Mouse (Mus musculus) erythroblast, embryonic 14.5 days (primary cell): Measurements from ENCODE around the gene Dst. TPM values are rescaled to one million over a fixed set of nuclear protein-coding genes. Genes with fewer than 3 reads are reported as not detected.
"Not testable (repeated sequence)": the region's sequence is repeated elsewhere in the genome, so short reads cannot be mapped to it uniquely, and the experiment has no call there.

Experiments
- H3K27me3 ChIP-seq: 2 replicates; pipeline ENCODE4 v1.6.1; 2012; ENCODE audit warnings: inconsistent platforms; ENCODE audit not compliant: control insufficient read depth
- H3K36me3 ChIP-seq: 2 replicates; pipeline ENCODE4 v1.6.1; 2012; ENCODE audit warnings: mild to moderate bottlenecking, inconsistent platforms; ENCODE audit not compliant: control insufficient read depth
- H3K4me1 ChIP-seq: 2 replicates; pipeline ENCODE4 v1.6.1; 2012; ENCODE audit warnings: inconsistent platforms; ENCODE audit not compliant: control insufficient read depth
- H3K4me3 ChIP-seq: replicated peaks from 2 replicates; pipeline ENCODE3; 2012; ENCODE audit warnings: moderate library complexity, mild to moderate bottlenecking, inconsistent platforms
- H3K9me3 ChIP-seq: 2 replicates; pipeline ENCODE4 v1.6.1; 2012; ENCODE audit warnings: low read length, inconsistent platforms, mixed read lengths; ENCODE audit not compliant: control insufficient read depth
- GATA1 ChIP-seq: IDR thresholded peaks from 2 replicates; pipeline ENCODE4 v1.6.1; 2012; ENCODE audit warnings: low read length, inconsistent platforms, mixed read lengths
- TAL1 ChIP-seq: IDR thresholded peaks from 3 replicates; pipeline ENCODE4 v1.6.1; 2012; ENCODE audit warnings: low read length, inconsistent platforms, mixed read lengths
- polyA plus RNA-seq: library from polyadenylated mRNA; stranded (reverse); fragments of >175 nt; gene quantifications from 2 replicates; pipeline ENCODE4 v1.2.3, GENCODE M21; 2012

Gene Dst
- polyA plus RNA-seq, 1 experiment: 1.5 TPM

GRCm38 (mm10) chr1:34054970-34055369 is 146.9 kb downstream of the Dst start:
- TF ChIP-seq TAL1: no peak
- no peak for TF ChIP-seq GATA1
- Histone ChIP-seq H3K27me3 (no peaks in the 10 kb centered on the region), H3K9me3 (no peaks in the 10 kb centered on the region), H3K36me3 (no peaks in the 10 kb centered on the region), H3K4me3 (no peak overlapping the region), H3K4me1 (no peaks in the 10 kb centered on the region)

- no peaks in the 10 kb centered on the region for H3K27me3 ChIP-seq
- TF ChIP-seq TAL1: no peak
- TF ChIP-seq GATA1: no peak
These were observed 148.6 kb downstream of the Dst start for GRCm38 (mm10) chr1:34056658-34057057.

GRCm38 (mm10) chr1:34059231-34059630 is 151.2 kb downstream of the Dst start:
- Histone ChIP-seq H3K4me1 (no peaks in the 10 kb centered on the region), H3K27me3 (no peaks in the 10 kb centered on the region), H3K36me3 (no peaks in the 10 kb centered on the region), H3K4me3 (no peak overlapping the region), H3K9me3 (no peaks in the 10 kb centered on the region)
- TF ChIP-seq TAL1: no peak

More at GRCm38 (mm10) chr1:34056658-34057057, 148.6 kb downstream of the Dst start:
- no peak overlapping the region for H3K4me3 ChIP-seq
- no peaks in the 10 kb centered on the region for H3K9me3 ChIP-seq
- H3K4me1 ChIP-seq: no peaks in the 10 kb centered on the region
- no peaks in the 10 kb centered on the region for H3K36me3 ChIP-seq

- TF ChIP-seq TAL1 (no peak), GATA1 (no peak)
- Histone ChIP-seq H3K4me1 (no peaks in the 10 kb centered on the region), H3K9me3 (no peaks in the 10 kb centered on the region), H3K4me3 (no peak overlapping the region), H3K27me3 (no peaks in the 10 kb centered on the region), H3K36me3 (no peaks in the 10 kb centered on the region)
These were observed 152.4 kb downstream of the Dst start for GRCm38 (mm10) chr1:34060446-34060845.

- Histone ChIP-seq H3K36me3 (no peaks in the 10 kb centered on the region), H3K9me3 (no peaks in the 10 kb centered on the region), H3K27me3 (no peaks in the 10 kb centered on the region), H3K4me3 (peak overlapping the region; percentile 19), H3K4me1 (no peaks in the 10 kb centered on the region)
- no peak for TF ChIP-seq GATA1
These were observed 153.1 kb downstream of the Dst start for GRCm38 (mm10) chr1:34061078-34061477.

- TF ChIP-seq TAL1 (no peak), GATA1 (no peak)
- no peaks in the 10 kb centered on the region for H3K36me3 ChIP-seq
- no peak overlapping the region for H3K4me3 ChIP-seq
- H3K27me3 ChIP-seq: no peaks in the 10 kb centered on the region
- H3K4me1 ChIP-seq: no peaks in the 10 kb centered on the region
- no peaks in the 10 kb centered on the region for H3K9me3 ChIP-seq
These were observed 153.8 kb downstream of the Dst start for GRCm38 (mm10) chr1:34061860-34062259.

- TF ChIP-seq GATA1 (no peak), TAL1 (no peak)
- no peaks in the 10 kb centered on the region for H3K36me3 ChIP-seq
- no peaks in the 10 kb centered on the region for H3K9me3 ChIP-seq
- no peak overlapping the region for H3K4me3 ChIP-seq
- H3K27me3 ChIP-seq: no peaks in the 10 kb centered on the region
- H3K4me1 ChIP-seq: no peaks in the 10 kb centered on the region
These were observed 155.9 kb downstream of the Dst start for GRCm38 (mm10) chr1:34063943-34064342.

- no peaks in the 10 kb centered on the region for H3K36me3 ChIP-seq
- no peaks in the 10 kb centered on the region for H3K4me1 ChIP-seq
- no peaks in the 10 kb centered on the region for H3K27me3 ChIP-seq
- no peak; the same call in 2 of the 3 replicates for TF ChIP-seq TAL1
- no peak for TF ChIP-seq GATA1
- no peak overlapping the region for H3K4me3 ChIP-seq
- no peaks in the 10 kb centered on the region for H3K9me3 ChIP-seq
These were observed 157.6 kb downstream of the Dst start for GRCm38 (mm10) chr1:34065551-34066048.

GRCm38 (mm10) chr1:34066401-34066800 is 158.4 kb downstream of the Dst start:
- not testable (repeated sequence) for H3K4me1 ChIP-seq, H3K27me3 ChIP-seq, H3K4me3 ChIP-seq, H3K9me3 ChIP-seq, H3K36me3 ChIP-seq

- Histone ChIP-seq H3K36me3 (no peaks in the 10 kb centered on the region), H3K9me3 (no peaks in the 10 kb centered on the region), H3K27me3 (no peaks in the 10 kb centered on the region), H3K4me1 (no peaks in the 10 kb centered on the region), H3K4me3 (no peak overlapping the region)
- no peak for TF ChIP-seq TAL1
- TF ChIP-seq GATA1: no peak
These were observed 160.3 kb downstream of the Dst start for GRCm38 (mm10) chr1:34068341-34068740.
